ENCODE assay signal across 8 mouse cellular contexts in the genomic region with DNA sequence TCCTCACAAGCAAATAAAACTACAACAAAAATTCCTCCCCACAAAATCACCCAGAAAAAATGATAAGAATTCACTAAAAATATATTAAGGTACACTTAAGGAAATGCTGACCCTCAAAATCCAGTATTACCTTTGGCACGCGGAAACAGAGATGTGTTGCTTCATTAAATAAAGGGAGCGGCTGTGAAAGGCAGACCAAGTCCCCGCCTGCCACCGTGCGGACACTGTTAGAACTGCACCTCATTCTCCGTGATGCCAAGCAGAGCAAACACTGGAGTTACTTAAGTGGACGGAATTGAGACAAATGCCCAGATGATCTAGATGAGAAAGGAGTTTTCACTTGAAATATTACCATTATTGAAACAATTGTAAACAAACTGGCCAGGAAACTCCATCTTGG.
DNase-seq lines count a peak whose midpoint lies in the region; ATAC-seq lines count a peak whose summit lies in the region.
"Had no signal": no experiment of that assay in that cellular context is flagged by ENCODE, and none has a peak within 500 bp of the region (broad histone marks: within the 10 kb centered on the region; RNA-seq: fewer than 3 reads in every experiment).

No protein-coding gene starts in this region.

- H3K4me2 ChIP-seq in intestine, embryonic 15.5 days (replicated peaks) = no peak overlapping the region
- H3K4me2 ChIP-seq in midbrain, embryonic 13.5 days (replicated peaks) = no peak overlapping the region
- H3K4me2 ChIP-seq: stomach, embryonic 15.5 days had no signal

- no peaks in the 10 kb centered on the region for H3K9me3 ChIP-seq in intestine, embryonic 15.5 days
- no peaks in the 10 kb centered on the region for H3K9me3 ChIP-seq in midbrain, embryonic 13.5 days
- H3K9me3 ChIP-seq: stomach, embryonic 15.5 days had no signal

- 3% methylated on average over 8 of the region's 8 CpGs for WGBS in intestine, embryonic 15.5 days
- whole genome bisulfite sequencing in midbrain, embryonic 13.5 days = 4% methylated on average over 8 of the region's 8 CpGs

- no peaks in the 10 kb centered on the region for H3K36me3 ChIP-seq in intestine, embryonic 15.5 days
- H3K36me3 ChIP-seq in midbrain, embryonic 13.5 days = no peaks in the 10 kb centered on the region
- H3K36me3 ChIP-seq: stomach, embryonic 15.5 days had no signal

- DNase-seq in adipocyte (ENCODE audit: low spot score) = peak; percentile 87
- peak; percentile 94 to 95 for DNase-seq in cerebellum, postnatal 25 days
- DNase-seq in frontal cortex, postnatal 36 days (ENCODE audit: low spot score in 2 of 2) = peak; percentile 91 to 97
- DNase-seq in left cerebral cortex, adult 9 months (ENCODE audit: low spot score in 2 of 2) = peak; percentile 30 to 95
- DNase-seq in skeletal muscle tissue, adult 2 months (ENCODE audit: low read depth, low spot score) = peak; percentile 66

- H3K4me3 ChIP-seq in intestine, embryonic 15.5 days (replicated peaks) = no peak overlapping the region
- no peak overlapping the region for H3K4me3 ChIP-seq in midbrain, embryonic 13.5 days (replicated peaks)
- H3K4me3 ChIP-seq: stomach, embryonic 15.5 days had no signal

- peak; percentile 78 for ATAC-seq in intestine, embryonic 15.5 days
- peak; percentile 73 for ATAC-seq in midbrain, embryonic 13.5 days

- no peak overlapping the region for H3K9ac ChIP-seq in intestine, embryonic 15.5 days
- no peak overlapping the region for H3K9ac ChIP-seq in midbrain, embryonic 13.5 days (replicated peaks)
- H3K9ac ChIP-seq: stomach, embryonic 15.5 days had no signal

- H3K27ac ChIP-seq in intestine, embryonic 15.5 days = no peak overlapping the region
- no peak overlapping the region for H3K27ac ChIP-seq in midbrain, embryonic 13.5 days
- H3K27ac ChIP-seq: stomach, embryonic 15.5 days had no signal

- H3K4me1 ChIP-seq in intestine, embryonic 15.5 days (replicated peaks) = no peaks in the 10 kb centered on the region
- H3K4me1 ChIP-seq in midbrain, embryonic 13.5 days (replicated peaks) = no peaks in the 10 kb centered on the region
- H3K4me1 ChIP-seq: stomach, embryonic 15.5 days had no signal

- H3K27me3 ChIP-seq in intestine, embryonic 15.5 days (replicated peaks) = no peaks in the 10 kb centered on the region
- no peaks in the 10 kb centered on the region for H3K27me3 ChIP-seq in midbrain, embryonic 13.5 days
- H3K27me3 ChIP-seq: stomach, embryonic 15.5 days had no signal
